Mouse (Mus musculus): ENCODE results near the gene Tpbgl. TPM values are rescaled to one million over a fixed set of nuclear protein-coding genes. Genes with fewer than 3 reads are reported as not detected.

Gene Tpbgl
- polyA plus RNA-seq, 1 experiment from 2014 or later, result not detected

DNA sequence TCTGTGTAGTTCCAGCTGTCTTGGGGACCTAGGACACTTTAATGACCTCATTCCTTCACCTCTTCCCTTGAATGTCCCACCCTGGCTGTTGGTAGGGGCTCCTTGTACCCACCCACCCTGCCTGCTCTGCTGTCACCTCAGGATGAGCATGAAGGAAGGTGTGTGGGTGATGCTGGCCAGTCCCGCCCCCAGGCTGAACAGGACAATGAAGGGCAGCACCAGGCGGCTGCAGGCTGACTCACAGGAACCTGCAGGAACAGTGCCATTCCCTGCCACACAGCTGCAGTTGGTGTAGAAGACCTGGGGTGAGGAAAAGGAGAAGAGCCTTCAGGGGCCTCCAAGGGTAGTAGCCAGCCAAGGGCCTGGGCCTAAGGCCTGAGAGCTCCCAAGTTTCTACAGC lies 35.4 kb upstream of the Tpbgl start:
- WGBS, result 74% methylated on average over 2 of the region's 2 CpGs
- DNase-seq (ENCODE audit: low spot score), result no peak
- Histone ChIP-seq H3K36me3 (no peaks in the 10 kb centered on the region), H3K9me3 (replicated peaks) (no peaks in the 10 kb centered on the region), H3K27ac (no peak overlapping the region), H3K4me1 (peaks cover 12% of the 10 kb centered on the region), H3K27me3 (ENCODE audit: low read depth, poor library complexity, severe bottlenecking) (no peaks in the 10 kb centered on the region), H3K4me3 (no peak overlapping the region)

DNA sequence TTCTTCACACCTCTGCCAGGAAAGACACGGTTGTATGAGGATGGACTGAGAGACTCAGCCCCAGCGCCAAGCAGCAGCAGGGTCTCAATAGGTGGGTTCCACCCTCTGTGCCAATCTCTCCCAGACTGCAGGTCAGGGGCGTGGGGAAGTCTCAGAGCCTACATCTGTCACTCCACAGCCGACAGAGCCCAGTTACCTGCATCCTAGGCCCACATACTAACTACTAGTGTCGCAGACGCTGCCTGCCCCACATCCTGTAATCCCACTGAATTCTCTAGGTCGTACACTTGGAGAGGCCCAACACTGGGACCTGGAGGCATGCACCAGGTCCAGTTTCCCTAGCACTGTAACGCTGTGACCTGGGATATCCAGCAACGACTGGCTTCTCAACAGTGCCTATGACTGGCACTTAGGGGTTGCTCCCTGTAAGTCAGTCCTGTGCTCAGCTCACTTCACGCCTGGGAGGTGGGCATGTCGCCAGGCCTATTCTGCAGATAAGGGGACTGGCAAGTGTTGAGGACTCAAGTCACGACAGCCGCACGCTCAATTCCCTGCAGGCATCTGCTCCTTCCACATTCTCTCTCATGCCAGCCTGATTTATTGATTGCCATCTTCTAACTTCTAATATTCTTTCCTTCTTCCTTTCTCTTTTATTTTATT lies 34.8 kb upstream of the Tpbgl start:
- no peak for DNase-seq (ENCODE audit: low spot score)
- Histone ChIP-seq H3K9me3 (replicated peaks) (no peaks in the 10 kb centered on the region), H3K36me3 (no peaks in the 10 kb centered on the region), H3K4me1 (peaks cover 12% of the 10 kb centered on the region), H3K4me3 (no peak overlapping the region), H3K27ac (no peak overlapping the region), H3K27me3 (ENCODE audit: low read depth, poor library complexity, severe bottlenecking) (no peaks in the 10 kb centered on the region)
- 78% methylated on average over 14 of the region's 14 CpGs for WGBS

DNA sequence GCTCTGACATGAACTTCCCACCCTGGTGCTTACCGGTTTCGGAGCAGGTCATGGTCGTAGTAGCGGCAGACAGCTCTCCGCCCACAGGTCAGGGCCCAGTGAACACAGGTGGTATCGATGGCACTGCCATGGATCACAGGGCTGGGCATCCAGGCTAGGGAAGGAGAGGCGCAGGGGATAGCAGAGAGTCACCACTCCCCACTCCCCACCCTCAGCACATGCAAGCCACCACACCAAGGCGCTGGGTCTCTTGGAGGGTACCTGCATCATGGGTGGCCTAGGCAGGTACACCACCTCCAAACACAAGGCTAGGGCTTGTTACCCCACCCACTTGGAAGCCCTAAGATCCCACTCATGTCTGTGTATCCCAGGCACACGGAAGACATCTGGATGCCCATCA lies 34.2 kb upstream of the Tpbgl start:
- peaks cover 12% of the 10 kb centered on the region for H3K4me1 ChIP-seq
- no peaks in the 10 kb centered on the region for H3K9me3 ChIP-seq (replicated peaks)
- H3K36me3 ChIP-seq, result no peaks in the 10 kb centered on the region
- DNase-seq (ENCODE audit: low spot score), result no peak
- no peak overlapping the region for H3K4me3 ChIP-seq
- H3K27ac ChIP-seq, result no peak overlapping the region
- WGBS, result 92% methylated on average over 9 of the region's 9 CpGs
- H3K27me3 ChIP-seq (ENCODE audit: low read depth, poor library complexity, severe bottlenecking), result no peaks in the 10 kb centered on the region

DNA sequence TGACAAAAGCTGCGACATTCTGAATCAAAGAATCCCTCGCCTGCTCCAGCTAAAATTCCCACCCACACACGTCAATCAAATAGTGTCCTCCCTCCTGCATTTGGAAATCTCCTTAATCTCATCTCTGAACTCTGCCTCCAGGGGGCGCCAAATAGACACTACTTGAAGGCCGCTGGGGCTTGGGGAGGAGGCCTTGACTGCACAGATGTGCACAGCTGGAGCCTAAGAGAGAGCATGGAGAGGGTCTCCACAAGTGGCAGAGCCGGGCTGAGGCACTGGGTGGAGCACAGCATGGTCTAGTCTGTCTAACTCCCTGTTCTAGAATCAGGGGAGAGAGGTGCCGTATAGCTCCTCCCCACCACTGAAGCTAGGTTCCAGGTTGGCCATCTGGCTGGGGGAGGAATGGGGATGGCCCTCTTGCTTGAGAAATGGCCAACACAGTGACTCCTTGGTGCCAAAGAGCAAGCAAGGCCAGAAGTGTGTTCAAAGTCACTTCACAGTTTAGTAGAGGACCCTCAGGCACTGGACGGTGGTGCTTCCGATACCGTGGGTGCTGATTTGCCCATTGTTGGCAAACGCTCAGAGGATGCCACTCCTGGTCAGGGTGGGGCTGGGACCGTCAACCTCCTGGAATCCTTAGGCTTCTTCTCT lies 32.6 kb upstream of the Tpbgl start:
- Histone ChIP-seq H3K9me3 (replicated peaks) (no peaks in the 10 kb centered on the region), H3K36me3 (no peaks in the 10 kb centered on the region), H3K4me1 (peaks cover 4% of the 10 kb centered on the region; the same call in 1 of the 2 replicates), H3K27ac (no peak overlapping the region), H3K27me3 (ENCODE audit: low read depth, poor library complexity, severe bottlenecking) (no peaks in the 10 kb centered on the region), H3K4me3 (no peak overlapping the region)
- DNase-seq (ENCODE audit: low spot score), result peak; percentile 90
- 50% methylated on average over 12 of the region's 12 CpGs for WGBS

DNA sequence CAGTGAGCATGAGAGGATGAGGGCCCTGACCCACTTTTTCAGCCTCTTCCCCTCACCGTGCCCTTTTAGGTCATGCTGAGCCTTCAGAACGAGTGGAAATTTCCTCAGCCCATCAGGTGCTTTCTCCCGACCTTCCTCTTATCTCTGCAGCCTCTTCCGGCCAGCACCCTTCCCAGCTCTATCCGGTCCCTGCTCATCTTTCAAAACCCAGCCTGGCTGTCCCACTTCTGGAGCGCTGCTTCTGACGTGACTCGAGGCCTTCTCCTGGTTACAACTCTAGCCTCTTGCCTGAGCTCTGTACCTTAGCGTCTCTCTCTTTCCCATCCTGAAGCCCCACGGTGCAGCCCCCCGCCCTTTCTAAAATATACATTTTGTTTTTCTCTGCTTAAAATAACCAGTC lies 27.3 kb upstream of the Tpbgl start:
- 85% methylated on average over 11 of the region's 11 CpGs for WGBS
- no peak for DNase-seq (ENCODE audit: low spot score)
- H3K9me3 ChIP-seq (replicated peaks), result no peaks in the 10 kb centered on the region
- no peaks in the 10 kb centered on the region for H3K27me3 ChIP-seq (ENCODE audit: low read depth, poor library complexity, severe bottlenecking)
- no peak overlapping the region for H3K27ac ChIP-seq
- H3K36me3 ChIP-seq, result no peaks in the 10 kb centered on the region
- no peaks in the 10 kb centered on the region for H3K4me1 ChIP-seq
- no peak overlapping the region for H3K4me3 ChIP-seq

DNA sequence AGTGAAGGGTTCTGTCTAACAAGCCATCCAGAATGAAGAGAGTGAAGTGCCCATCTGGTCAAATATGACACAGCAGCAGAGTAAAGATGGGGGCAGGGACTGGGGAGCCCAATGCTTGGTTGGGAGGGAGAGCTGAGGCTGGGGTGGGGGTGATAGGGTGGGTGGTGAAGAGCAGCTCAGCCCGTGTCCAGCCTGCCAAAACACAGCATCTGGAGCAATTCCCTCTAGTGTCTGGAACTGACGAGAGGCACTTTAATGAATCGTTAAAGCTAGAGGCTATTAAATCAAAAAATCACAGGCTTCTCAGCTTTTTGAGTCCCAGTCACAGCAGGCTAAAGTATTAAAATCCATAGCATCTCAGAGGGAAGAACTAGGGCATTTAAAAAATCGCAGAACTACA lies 22.7 kb upstream of the Tpbgl start:
- Histone ChIP-seq H3K9me3 (replicated peaks) (no peaks in the 10 kb centered on the region), H3K36me3 (no peaks in the 10 kb centered on the region), H3K4me3 (no peak overlapping the region), H3K27me3 (ENCODE audit: low read depth, poor library complexity, severe bottlenecking) (no peaks in the 10 kb centered on the region), H3K4me1 (no peaks in the 10 kb centered on the region), H3K27ac (no peak overlapping the region)
- no peak for DNase-seq (ENCODE audit: low spot score)
- WGBS, result 64% methylated on average over 4 of the region's 4 CpGs

DNA sequence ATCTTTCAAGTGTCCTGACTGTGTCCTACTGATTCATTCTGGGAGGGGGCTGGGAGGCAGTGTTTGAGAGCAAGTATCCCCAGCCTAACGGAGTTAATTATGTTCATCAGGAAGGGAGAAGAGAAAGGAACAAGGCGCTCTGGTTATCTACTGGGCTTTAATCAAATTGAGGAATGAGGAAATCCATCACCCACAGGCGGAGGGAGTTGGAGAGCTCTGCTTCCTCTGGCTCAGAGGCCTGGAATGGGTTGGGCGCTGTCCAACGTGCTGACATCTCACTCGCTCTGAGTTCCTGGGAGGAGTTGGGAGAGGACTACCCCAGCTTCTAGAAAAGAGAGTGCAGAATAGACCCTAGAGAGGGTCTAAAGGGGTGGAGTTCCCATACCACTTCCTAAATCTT lies 21.7 kb upstream of the Tpbgl start:
- DNase-seq (ENCODE audit: low spot score), result peak; percentile 77
- H3K4me3 ChIP-seq, result no peak overlapping the region
- 3% methylated on average over 6 of the region's 6 CpGs for WGBS
- no peak overlapping the region for H3K27ac ChIP-seq
- H3K27me3 ChIP-seq (ENCODE audit: low read depth, poor library complexity, severe bottlenecking), result no peaks in the 10 kb centered on the region
- H3K4me1 ChIP-seq, result no peaks in the 10 kb centered on the region
- no peaks in the 10 kb centered on the region for H3K36me3 ChIP-seq
- no peaks in the 10 kb centered on the region for H3K9me3 ChIP-seq (replicated peaks)

DNA sequence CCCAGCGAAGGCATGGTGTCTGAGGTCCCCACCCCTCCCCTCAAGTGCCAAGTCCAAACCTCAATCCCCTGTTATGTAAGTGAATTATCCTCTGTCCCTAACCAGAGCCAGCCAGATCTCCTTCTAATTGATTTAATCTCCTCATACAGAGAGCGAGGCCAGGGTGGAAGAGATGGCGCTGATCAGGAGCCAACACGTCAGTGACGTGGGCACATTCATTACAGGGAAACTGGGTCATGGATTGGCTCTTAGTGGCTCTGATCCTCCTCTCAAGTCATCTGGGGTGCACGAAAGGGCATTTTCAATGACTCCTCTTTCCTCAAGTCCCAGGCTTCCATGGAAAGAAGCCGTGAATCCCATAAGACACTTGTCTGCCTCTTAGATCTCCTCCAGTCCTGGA lies 17.8 kb upstream of the Tpbgl start:
- Histone ChIP-seq H3K9me3 (replicated peaks) (no peaks in the 10 kb centered on the region), H3K27ac (no peak overlapping the region), H3K4me1 (no peaks in the 10 kb centered on the region; the same call in 1 of the 2 replicates), H3K36me3 (no peaks in the 10 kb centered on the region), H3K27me3 (ENCODE audit: low read depth, poor library complexity, severe bottlenecking) (peaks cover 2% of the 10 kb centered on the region; the same call in 1 of the 2 replicates), H3K4me3 (no peak overlapping the region)
- DNase-seq (ENCODE audit: low spot score), result no peak
- 91% methylated on average over 7 of the region's 7 CpGs for WGBS

DNA sequence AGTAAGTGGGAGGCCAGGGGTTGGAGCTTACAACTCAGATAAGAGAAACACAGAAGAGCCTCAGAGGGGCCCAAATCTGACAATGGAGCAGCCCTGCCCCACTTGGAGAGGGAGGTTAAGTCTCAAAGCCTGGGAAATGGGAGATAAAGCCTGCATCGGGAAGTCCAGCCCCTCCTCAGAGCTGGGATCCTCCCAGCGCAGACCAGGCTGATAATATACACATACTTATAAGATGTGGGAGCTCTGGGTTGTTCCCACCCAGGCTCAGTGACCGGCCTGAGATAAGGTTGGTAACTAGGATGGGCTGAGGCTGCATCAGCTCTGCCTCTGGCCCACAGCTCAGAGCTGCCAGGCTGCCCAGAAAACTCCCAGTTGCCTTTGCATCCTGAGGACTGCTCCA lies 15.2 kb upstream of the Tpbgl start:
- Histone ChIP-seq H3K4me1 (no peaks in the 10 kb centered on the region; the same call in 1 of the 2 replicates), H3K4me3 (no peak overlapping the region), H3K27ac (no peak overlapping the region), H3K9me3 (replicated peaks) (no peaks in the 10 kb centered on the region), H3K36me3 (no peaks in the 10 kb centered on the region), H3K27me3 (ENCODE audit: low read depth, poor library complexity, severe bottlenecking) (peaks cover 5% of the 10 kb centered on the region; the same call in 1 of the 2 replicates)
- no peak for DNase-seq (ENCODE audit: low spot score)
- WGBS, result 72% methylated on average over 3 of the region's 3 CpGs

DNA sequence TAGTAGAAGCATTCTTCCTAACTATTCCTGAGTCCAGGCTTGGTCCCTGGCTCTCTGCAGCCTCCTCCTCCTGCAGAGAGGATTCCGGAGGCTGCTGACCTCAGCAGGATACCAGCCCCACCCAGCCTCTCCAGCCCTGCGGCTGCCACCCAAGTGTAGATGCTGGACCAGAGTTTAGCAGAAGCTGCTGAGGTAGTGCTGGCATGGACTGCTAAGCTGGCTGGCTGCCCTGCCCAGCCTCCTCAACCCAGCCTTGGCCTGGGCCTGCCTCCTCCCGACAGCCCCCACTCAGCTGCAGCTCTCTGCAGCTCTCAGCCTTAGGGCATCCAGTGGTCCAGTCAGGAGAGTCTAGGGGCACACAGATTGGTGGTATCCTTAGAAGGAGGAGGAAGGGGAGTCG lies 14.3 kb upstream of the Tpbgl start:
- Histone ChIP-seq H3K9me3 (replicated peaks) (no peaks in the 10 kb centered on the region), H3K4me1 (no peaks in the 10 kb centered on the region; the same call in 1 of the 2 replicates), H3K36me3 (no peaks in the 10 kb centered on the region), H3K27me3 (ENCODE audit: low read depth, poor library complexity, severe bottlenecking) (peaks cover 5% of the 10 kb centered on the region; the same call in 1 of the 2 replicates), H3K4me3 (no peak overlapping the region), H3K27ac (no peak overlapping the region)
- WGBS, result 46% methylated on average over 4 of the region's 4 CpGs
- no peak for DNase-seq (ENCODE audit: low spot score)

DNA sequence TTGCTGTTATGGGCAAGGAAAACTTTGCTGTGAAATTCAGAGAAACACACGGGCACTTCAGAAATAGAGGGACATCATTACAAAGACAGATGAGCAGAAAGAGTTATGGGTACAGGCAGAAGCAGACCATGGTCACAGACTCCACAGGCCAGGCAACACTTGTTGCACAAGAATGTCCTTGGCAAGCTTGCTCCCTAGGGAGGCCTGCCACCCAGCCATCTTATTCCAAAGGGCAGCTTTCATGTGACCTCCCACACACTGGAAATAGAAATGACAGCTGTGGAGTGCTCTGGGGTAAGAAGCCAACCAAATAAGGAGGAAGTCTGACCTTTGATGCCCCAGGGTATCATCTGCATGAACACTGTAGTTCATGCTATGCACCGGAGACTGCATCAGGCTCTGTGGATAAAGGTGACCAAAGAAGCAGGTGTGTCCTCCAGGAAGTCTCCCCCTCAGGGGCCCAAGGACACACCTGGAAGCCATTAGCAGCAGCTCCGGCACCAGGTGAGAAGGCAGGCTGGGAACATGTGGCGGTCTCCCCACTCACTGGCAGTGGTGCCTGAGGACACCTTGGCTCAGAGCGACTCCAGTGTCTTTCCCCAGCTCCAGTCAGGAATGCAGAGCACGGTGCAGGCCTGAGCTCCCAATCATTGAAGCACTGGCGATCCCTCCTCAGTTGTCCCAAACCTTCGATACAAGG lies 7.2 kb upstream of the Tpbgl start:
- Histone ChIP-seq H3K4me3 (no peak overlapping the region), H3K9me3 (replicated peaks) (no peaks in the 10 kb centered on the region), H3K36me3 (no peaks in the 10 kb centered on the region), H3K27me3 (ENCODE audit: low read depth, poor library complexity, severe bottlenecking) (peaks cover 40% of the 10 kb centered on the region), H3K27ac (no peak overlapping the region), H3K4me1 (peaks cover 7% of the 10 kb centered on the region; the same call in 1 of the 2 replicates)
- DNase-seq (ENCODE audit: low spot score), result no peak
- WGBS, result 70% methylated on average over 8 of the region's 8 CpGs

DNA sequence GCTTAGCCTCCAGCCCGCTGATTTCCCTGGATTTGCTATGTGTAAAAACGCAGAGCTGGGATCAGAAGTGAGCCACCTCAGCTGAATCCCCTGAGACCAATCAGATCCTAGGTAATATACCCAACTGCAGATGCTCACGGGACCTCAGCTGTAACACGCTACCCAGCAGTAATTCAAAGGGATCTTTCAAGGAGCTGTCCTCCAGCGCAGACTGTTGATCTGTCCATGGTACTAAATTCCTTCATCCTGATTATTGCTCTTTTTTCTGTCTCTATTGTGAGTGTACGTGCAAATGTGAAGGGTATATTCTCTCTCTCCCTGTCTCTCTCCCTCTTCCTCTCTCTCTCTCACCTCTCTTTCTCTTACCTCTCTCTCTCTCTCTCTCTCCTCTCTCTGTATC lies 5.4 kb upstream of the Tpbgl start:
- Histone ChIP-seq H3K4me3 (no peak overlapping the region), H3K4me1 (peaks cover 10% of the 10 kb centered on the region; the same call in 1 of the 2 replicates), H3K36me3 (no peaks in the 10 kb centered on the region), H3K27ac (no peak overlapping the region), H3K27me3 (ENCODE audit: low read depth, poor library complexity, severe bottlenecking) (peaks cover 58% of the 10 kb centered on the region), H3K9me3 (replicated peaks) (no peaks in the 10 kb centered on the region)
- 12% methylated on average over 6 of the region's 6 CpGs for WGBS
- no peak for DNase-seq (ENCODE audit: low spot score)

DNA sequence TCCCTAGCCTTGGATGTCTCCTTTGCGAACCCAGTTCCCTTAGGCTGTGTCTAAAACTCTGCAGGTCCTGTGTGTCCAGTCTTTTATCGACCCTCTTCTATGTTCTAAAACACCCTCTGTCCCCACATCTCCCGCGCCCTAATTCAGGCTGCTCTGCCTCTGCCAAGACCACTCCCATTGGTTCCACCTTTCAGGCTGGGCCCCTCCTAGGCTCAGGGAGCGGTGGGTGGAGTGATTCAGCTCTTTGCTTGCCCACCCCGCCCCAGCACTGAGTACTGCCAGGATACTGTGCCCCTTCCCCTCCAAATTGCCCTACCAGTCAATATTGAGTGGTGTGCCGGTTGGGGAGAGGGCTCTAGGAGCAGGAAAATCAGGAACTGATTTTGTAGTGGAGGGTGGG lies 463 bp upstream of the Tpbgl start:
- WGBS, result 2% methylated on average over 7 of the region's 7 CpGs
- DNase-seq (ENCODE audit: low spot score), result no peak
- Histone ChIP-seq H3K4me3 (peak overlapping the region; percentile 60; the same call in 1 of the 2 replicates), H3K27me3 (ENCODE audit: low read depth, poor library complexity, severe bottlenecking) (peaks cover 100% of the 10 kb centered on the region), H3K4me1 (peaks cover 24% of the 10 kb centered on the region), H3K27ac (no peak overlapping the region), H3K9me3 (replicated peaks) (no peaks in the 10 kb centered on the region), H3K36me3 (no peaks in the 10 kb centered on the region)
